Mouse (Mus musculus): Measurements from ENCODE around the gene Btbd35f23.
"Not testable (repeated sequence)": the region's sequence is repeated elsewhere in the genome, so short reads cannot be mapped to it uniquely, and the experiment has no call there.

The Btbd35f23 gene

GRCm38 (mm10) chrX:3076575-3076974 lies at the start of gene Btbd35f23:
Btbd35f23 (plus strand) TSS chrX:3076875.
- not testable (repeated sequence) for DNase-seq
